Mouse (Mus musculus) liver, postnatal 0 days (tissue): ENCODE results near the gene Pkdrej. TPM values are rescaled to one million over a fixed set of nuclear protein-coding genes. Genes with fewer than 3 reads are reported as not detected.
"Not testable (repeated sequence)": the region's sequence is repeated elsewhere in the genome, so short reads cannot be mapped to it uniquely, and the experiment has no call there.

Experiments used
- ATAC-seq: fragments of 200-750 bp; cut with Nextera tagmentation; 2 replicates; pipeline ENCODE4 v1.8.0; 2017; ENCODE audit warnings: mild to moderate bottlenecking, moderate library complexity
- DNase-seq: peaks from one replicate; pipeline ENCODE4 v3.0.0-alpha.2; 2016
- H3K27ac ChIP-seq: fragments of 300-500 bp; sonication (generic); 2 replicates; pipeline ENCODE4 v1.5.1; 2014; ENCODE audit warnings: antibody characterized with exemption, moderate library complexity, mild to moderate bottlenecking, low read depth
- H3K27me3 ChIP-seq: fragments of 300-500 bp; sonication (generic); 2 replicates; pipeline ENCODE4 v1.6.1; 2014; ENCODE audit warnings: low read length, control low read depth, mixed read lengths; ENCODE audit not compliant: insufficient read depth
- H3K36me3 ChIP-seq: fragments of 300-500 bp; sonication (generic); replicated peaks from 2 replicates; pipeline ENCODE4 v1.6.1; 2014; ENCODE audit warnings: mild to moderate bottlenecking, control low read depth, low read length, moderate library complexity, mixed read lengths; ENCODE audit not compliant: insufficient read depth
- H3K4me1 ChIP-seq: fragments of 300-500 bp; sonication (generic); 2 replicates; pipeline ENCODE4 v1.6.1; 2014; ENCODE audit warnings: antibody characterized with exemption, mild to moderate bottlenecking, control low read depth; ENCODE audit not compliant: insufficient read depth
- H3K4me2 ChIP-seq: fragments of 300-500 bp; sonication (generic); 2 replicates; pipeline ENCODE4 v1.6.1; 2014; ENCODE audit warnings: low read depth, mild to moderate bottlenecking, low read length, moderate library complexity, mixed read lengths
- H3K4me3 ChIP-seq: fragments of 300-500 bp; sonication (generic); 2 replicates; pipeline ENCODE4 v1.5.1; 2014; ENCODE audit warnings: low read depth, low read length
- H3K9ac ChIP-seq: fragments of 300-500 bp; sonication (generic); replicated peaks from 2 replicates; pipeline ENCODE4 v1.6.1; 2014; ENCODE audit warnings: mild to moderate bottlenecking, moderate library complexity
- H3K9me3 ChIP-seq: fragments of 300-500 bp; sonication (generic); 2 replicates; pipeline ENCODE4 v1.6.1; 2016; ENCODE audit warnings: mild to moderate bottlenecking, control low read depth, low read length, mixed read lengths
- CTCF ChIP-seq: sonication (generic); IDR thresholded peaks from 2 replicates; pipeline ENCODE4 v1.5.1; 2016; ENCODE audit warnings: antibody characterized with exemption, low read depth
- EP300 ChIP-seq: IDR thresholded peaks from 2 replicates; pipeline ENCODE4 v1.6.1; 2016; ENCODE audit warnings: antibody characterized with exemption, low read depth, mild to moderate bottlenecking
- WGBS: fragments of 180-500 bp; shearing (Covaris S2); extraction: QIAGEN DNeasy Blood & Tissue Kit; methylation state at CpG from one replicate; pipeline ENCODE4 v1.1.7; 2014; ENCODE audit not compliant: insufficient replicate concordance; 5-methylcytosine and 5-hydroxymethylcytosine counted together
- polyA plus RNA-seq: library from polyadenylated mRNA; unstranded; fragments of >200 nt; fragmentation: Nextera tagmentation; extraction: Ambion mirVana; gene quantifications from 2 replicates; pipeline ENCODE4 v1.2.1, GENCODE M21; 2015

The Pkdrej gene
- polyA plus RNA-seq, 1 experiment from 2014 or later: not detected

DNA sequence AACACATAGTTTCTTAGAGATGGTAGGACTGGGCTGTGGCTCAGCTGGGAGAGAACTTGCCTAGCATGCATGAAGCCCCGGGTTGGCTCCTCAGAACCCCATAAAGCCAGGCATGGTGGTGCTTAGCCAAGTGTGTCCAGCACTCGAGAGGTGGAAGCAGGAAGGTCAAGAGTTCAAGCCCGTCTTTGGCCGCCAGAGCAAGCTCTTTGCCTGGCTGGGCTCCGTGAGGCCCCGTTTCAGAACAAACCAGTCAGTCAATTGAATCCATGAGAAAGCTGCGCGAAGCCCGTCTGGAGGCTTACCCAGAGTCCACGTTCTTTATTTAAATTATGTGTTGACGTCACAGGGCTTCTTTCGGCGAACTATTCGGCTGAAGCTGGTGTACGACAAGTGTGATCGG, 32.9 kb downstream of the Pkdrej start:
- Histone ChIP-seq H3K4me1 (peaks cover 3% of the 10 kb centered on the region), H3K9ac (no peak overlapping the region), H3K27ac (no peak overlapping the region), H3K27me3 (no peaks in the 10 kb centered on the region), H3K9me3 (no peaks in the 10 kb centered on the region), H3K4me2 (no peak overlapping the region), H3K36me3 (0 out of 2 replicates have a peak, but pooled peaks cover 5% of the 10 kb centered on the region), H3K4me3 (no peak overlapping the region)
- TF ChIP-seq EP300 (no peak), CTCF (no peak)
- ATAC-seq (no peak), DNase-seq (no peak)
- WGBS: 72% methylated on average over 16 of the region's 16 CpGs

DNA sequence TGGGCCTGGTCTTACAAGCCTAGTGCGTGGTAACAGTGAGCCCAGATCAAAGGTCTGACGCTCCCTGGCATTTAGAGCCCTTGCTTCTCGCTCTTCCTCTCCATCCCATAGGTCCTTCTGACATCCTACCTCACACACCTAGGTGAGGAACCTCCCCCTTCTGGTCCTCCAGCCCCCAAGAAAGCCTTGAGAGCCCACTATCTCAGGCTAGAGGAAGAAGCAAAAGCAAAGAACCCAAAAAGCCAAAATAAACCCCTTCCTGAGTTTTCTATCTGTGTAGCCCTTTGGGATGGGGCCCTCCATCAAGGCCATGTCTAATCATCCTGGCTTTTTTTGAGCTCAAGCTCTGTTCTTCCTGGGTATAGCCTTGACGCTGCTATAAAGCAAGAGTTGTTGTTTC, 33.5 kb downstream of the Pkdrej start:
- ATAC-seq (no peak), DNase-seq (no peak)
- 70% methylated on average over 4 of the region's 4 CpGs for WGBS
- Histone ChIP-seq H3K36me3 (0 out of 2 replicates have a peak, but pooled peaks cover 5% of the 10 kb centered on the region), H3K9me3 (no peaks in the 10 kb centered on the region), H3K4me1 (peaks cover 3% of the 10 kb centered on the region), H3K4me2 (no peak overlapping the region), H3K27ac (peak overlapping the region; percentile 73), H3K9ac (no peak overlapping the region), H3K4me3 (no peak overlapping the region), H3K27me3 (no peaks in the 10 kb centered on the region)
- TF ChIP-seq CTCF (no peak), EP300 (no peak)

DNA sequence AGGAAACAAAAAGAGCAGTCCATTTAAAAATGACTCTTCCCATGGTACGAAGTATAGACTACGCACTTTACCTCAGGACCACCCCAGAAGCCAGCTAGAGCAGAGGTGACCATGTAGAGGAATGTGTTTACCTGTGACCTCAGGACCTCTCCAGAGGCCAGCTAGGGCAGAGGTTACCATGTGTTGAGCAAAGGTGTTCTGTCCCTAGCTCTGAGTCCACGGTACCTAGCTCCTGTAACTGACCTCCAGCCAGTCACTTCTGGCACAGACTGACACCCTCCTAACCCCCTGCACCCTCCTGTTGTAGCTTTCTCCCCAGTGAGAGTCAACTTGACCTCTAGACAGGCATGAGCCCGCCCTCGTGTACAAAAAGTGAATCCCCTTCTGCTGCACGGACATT, 34.1 kb downstream of the Pkdrej start:
- H3K9ac ChIP-seq: 0 out of 2 replicates have a peak overlapping the region, but pooled peaks have one; percentile 8
- peak; percentile 80; the same call in 1 of the 2 replicates for TF ChIP-seq EP300
- TF ChIP-seq CTCF: no peak
- H3K27ac ChIP-seq: peak overlapping the region; percentile 94
- H3K9me3 ChIP-seq: no peaks in the 10 kb centered on the region
- no peaks in the 10 kb centered on the region for H3K27me3 ChIP-seq
- 65% methylated on average over 6 of the region's 6 CpGs for WGBS
- no peak overlapping the region for H3K4me2 ChIP-seq
- H3K4me1 ChIP-seq: peaks cover 3% of the 10 kb centered on the region
- no peak overlapping the region for H3K4me3 ChIP-seq
- H3K36me3 ChIP-seq: 0 out of 2 replicates have a peak, but pooled peaks cover 5% of the 10 kb centered on the region
- peak; percentile 75 for DNase-seq
- peak; percentile 97 for ATAC-seq

DNA sequence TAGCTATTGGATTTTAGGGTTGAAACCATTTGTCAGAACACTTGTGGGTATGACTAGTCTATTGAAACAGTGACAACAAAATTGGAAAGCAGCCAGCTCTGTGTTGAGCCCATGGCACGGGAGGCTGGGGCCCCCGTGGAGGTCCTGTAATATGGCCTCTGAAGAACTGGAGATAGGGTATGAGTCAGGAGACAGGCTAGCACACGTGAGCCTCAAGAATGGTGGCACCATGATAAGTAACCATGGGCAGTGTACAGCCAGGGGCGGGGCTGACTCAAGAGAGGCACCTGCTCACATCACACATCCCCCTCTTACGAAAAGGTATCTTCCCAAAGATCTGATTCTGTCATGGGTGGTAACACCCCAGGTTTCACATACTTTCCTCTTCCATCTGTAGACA, 34.8 kb downstream of the Pkdrej start:
- H3K9me3 ChIP-seq: no peaks in the 10 kb centered on the region
- 47% methylated on average over 5 of the region's 5 CpGs for WGBS
- 0 out of 2 replicates have a peak, but pooled peaks have one; percentile 10 for ATAC-seq
- TF ChIP-seq EP300 (no peak), CTCF (no peak)
- no peak for DNase-seq
- 0 out of 2 replicates have a peak, but pooled peaks cover 5% of the 10 kb centered on the region for H3K36me3 ChIP-seq
- H3K27me3 ChIP-seq: no peaks in the 10 kb centered on the region
- peak overlapping the region; percentile 94 for H3K27ac ChIP-seq
- no peak overlapping the region for H3K4me2 ChIP-seq
- no peak overlapping the region for H3K9ac ChIP-seq
- H3K4me1 ChIP-seq: peaks cover 3% of the 10 kb centered on the region
- no peak overlapping the region for H3K4me3 ChIP-seq

DNA sequence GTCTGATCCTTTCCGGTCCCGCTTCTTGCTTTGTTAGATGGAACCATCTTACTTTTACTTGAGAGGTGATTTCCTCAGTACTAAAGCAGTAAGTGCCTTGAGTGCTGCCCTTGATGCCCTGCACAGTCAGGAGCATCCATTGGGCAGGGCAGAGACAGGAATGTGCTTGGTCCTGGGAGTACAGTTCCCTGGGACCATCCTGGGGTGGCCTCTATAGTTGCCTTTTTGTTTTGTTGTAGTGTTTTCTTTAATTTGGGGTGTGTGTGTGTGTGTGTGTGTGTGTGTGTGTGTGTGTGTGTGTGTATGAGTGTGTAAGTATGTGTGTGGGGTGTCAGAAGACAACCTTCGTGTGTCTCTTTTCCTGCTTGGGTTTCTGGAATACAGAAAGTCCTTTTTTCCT, 37.2 kb downstream of the Pkdrej start:
- no peak for TF ChIP-seq CTCF
- no peak for TF ChIP-seq EP300
- no peak for DNase-seq
- no peaks in the 10 kb centered on the region for H3K36me3 ChIP-seq
- no peak overlapping the region for H3K4me2 ChIP-seq
- no peak overlapping the region for H3K9ac ChIP-seq
- H3K27ac ChIP-seq: peak overlapping the region; percentile 60; the same call in 1 of the 2 replicates
- H3K9me3 ChIP-seq: no peaks in the 10 kb centered on the region
- ATAC-seq: no peak
- H3K27me3 ChIP-seq: no peaks in the 10 kb centered on the region
- H3K4me3 ChIP-seq: no peak overlapping the region
- peaks cover 3% of the 10 kb centered on the region for H3K4me1 ChIP-seq
- 79% methylated on average over 3 of the region's 3 CpGs for WGBS

DNA sequence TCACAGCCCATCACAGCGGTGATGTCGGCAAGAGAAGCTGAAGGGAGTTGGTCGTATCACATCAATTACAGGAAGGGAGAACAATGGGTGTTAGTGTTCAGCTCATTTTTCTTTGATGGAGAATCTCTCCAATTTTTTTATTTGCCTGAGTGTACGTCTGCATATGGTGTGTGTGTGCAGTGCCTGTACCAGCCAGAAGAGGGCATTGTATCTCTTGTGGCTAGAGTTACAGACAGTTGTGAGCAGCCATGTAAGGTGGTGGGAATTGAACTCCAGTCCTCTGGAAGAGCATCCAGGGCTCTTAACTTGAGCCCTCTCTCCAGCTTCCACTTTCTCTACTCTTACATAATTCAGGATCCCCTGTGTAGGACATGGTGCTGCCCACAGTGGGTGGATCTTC, 38.4 kb downstream of the Pkdrej start:
- WGBS: 86% methylated on average over 4 of the region's 4 CpGs
- DNase-seq (no peak), ATAC-seq (no peak)
- Histone ChIP-seq H3K9ac (no peak overlapping the region), H3K27me3 (no peaks in the 10 kb centered on the region), H3K36me3 (0 out of 2 replicates have a peak, but pooled peaks cover under 1% of the 10 kb centered on the region), H3K4me3 (no peak overlapping the region), H3K4me2 (no peak overlapping the region), H3K27ac (no peak overlapping the region), H3K4me1 (peaks cover 3% of the 10 kb centered on the region), H3K9me3 (no peaks in the 10 kb centered on the region)
- peak; percentile 43 for TF ChIP-seq CTCF
- TF ChIP-seq EP300: no peak

DNA sequence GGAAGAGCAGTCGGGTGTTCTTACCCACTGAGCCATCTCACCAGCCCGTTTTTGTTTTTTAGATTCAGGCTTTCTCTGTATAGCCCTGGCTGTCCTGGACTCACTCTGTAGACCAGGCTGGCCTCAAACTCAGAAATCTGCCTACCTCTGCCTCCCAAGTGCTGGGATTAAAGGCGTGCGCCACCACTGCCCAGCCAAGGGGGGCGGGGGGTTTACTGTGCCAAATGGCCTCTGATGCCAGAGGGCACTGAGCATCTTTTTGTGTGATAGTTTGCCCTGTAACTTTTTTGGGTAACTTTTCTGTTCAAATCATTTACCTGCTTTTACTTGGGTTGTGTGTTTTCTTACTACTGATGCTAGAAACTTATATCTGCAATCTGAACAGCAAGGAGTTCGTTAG, 42.6 kb downstream of the Pkdrej start:
- H3K4me2 ChIP-seq, H3K4me3 ChIP-seq, H3K36me3 ChIP-seq, DNase-seq, H3K4me1 ChIP-seq, H3K9me3 ChIP-seq, H3K27me3 ChIP-seq, H3K9ac ChIP-seq, ATAC-seq: not testable (repeated sequence)
- WGBS: 77% methylated on average over 6 of the region's 6 CpGs
- peak overlapping the region; percentile 71 for H3K27ac ChIP-seq
